Mouse (Mus musculus) gastrocnemius, adult 2 months (tissue): ENCODE data around the gene Rubcn. TPM values are rescaled to one million over a fixed set of nuclear protein-coding genes. Genes with fewer than 3 reads are reported as not detected.

ENCODE experiments used
- DNase-seq: peaks from one replicate; pipeline ENCODE4 v3.0.0; 2022
- H3K27ac ChIP-seq: fragments of 200-600 bp; 2 replicates; pipeline ENCODE4 v1.8.1; 2022; ENCODE audit warnings: mild to moderate bottlenecking
- H3K4me3 ChIP-seq: fragments of 200-600 bp; 2 replicates; pipeline ENCODE4 v1.8.1; 2022; ENCODE audit warnings: mild to moderate bottlenecking, moderate library complexity
- CTCF ChIP-seq: fragments of 200-600 bp; IDR thresholded peaks from 2 replicates; pipeline ENCODE4 v1.8.1; 2022; ENCODE audit warnings: antibody characterized with exemption, mild to moderate bottlenecking, moderate library complexity
- intact Hi-C: fragments of 180-260 bp; cut with DNase I; formaldehyde crosslinking; loops from one replicate; pipeline ENCODE4 v1.15.1; 2025
- total RNA-seq, 2 experiments: library from RNA; stranded (reverse); gene quantifications; 2 replicates each; pipeline ENCODE4 v1.2.3; 2021

Gene Rubcn
- total RNA-seq, 2 experiments from 2014 or later = 24.0 to 28.5 TPM

DNA sequence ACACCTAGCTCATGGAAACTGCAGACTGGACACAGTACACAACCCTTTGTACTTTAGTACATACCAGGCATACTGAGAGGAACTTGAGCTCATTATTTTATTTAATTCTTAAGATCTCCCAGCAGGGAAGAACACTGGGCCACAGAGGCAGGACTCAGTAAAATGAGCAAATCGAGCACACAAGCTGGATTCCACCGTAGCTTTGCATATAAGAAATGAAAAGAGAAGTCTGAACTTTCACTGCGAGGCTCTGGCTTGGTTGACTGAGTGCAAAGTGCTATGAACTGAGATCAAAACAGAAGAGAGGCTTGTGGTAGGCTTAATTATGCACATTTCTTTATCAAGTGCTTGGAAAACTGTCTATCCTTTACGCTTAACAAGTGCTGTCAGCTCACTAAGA, 12.2 kb downstream of the Rubcn start:
- Histone ChIP-seq H3K27ac (peak overlapping the region; percentile 62), H3K4me3 (0 out of 2 replicates have a peak overlapping the region, but pooled peaks have one; percentile 2)
- intact Hi-C loops = loop anchor here (5.0 kb wide), 1 partner anchor 48 kb away; no protein-coding TSS in a partner anchor
- no peak for TF ChIP-seq CTCF
- no peak for DNase-seq

DNA sequence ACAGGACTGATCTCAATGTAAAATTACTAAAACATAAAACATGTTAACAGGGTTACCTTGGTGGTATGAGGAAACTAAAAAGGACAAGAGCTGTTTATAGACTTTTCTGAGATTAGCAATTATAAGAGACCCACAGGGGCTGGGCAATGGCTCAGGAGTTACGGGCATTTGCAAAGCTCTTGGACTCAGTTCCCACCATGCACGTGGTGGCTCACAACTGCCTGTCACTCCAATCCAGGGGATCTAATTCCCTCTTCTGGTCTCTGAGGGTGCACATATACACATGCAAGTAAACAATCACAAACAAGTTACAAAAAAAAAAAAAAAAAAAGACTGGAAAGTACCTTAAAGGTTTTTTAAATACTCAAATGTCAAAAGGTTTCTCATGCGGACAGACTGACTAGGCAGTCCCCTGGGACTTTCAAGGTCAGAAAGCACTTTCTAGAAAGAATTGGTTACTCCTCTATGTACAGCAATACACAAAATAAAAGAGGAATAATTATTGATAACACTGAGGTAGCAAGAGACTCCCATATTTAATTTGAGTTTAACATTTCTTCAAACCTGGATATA, 15.7 kb downstream of the Rubcn start:
- intact Hi-C loops = no loop called here
- peak; percentile 49 for DNase-seq
- H3K27ac ChIP-seq = peak overlapping the region; percentile 76
- H3K4me3 ChIP-seq = no peak overlapping the region
- TF ChIP-seq CTCF = no peak

DNA sequence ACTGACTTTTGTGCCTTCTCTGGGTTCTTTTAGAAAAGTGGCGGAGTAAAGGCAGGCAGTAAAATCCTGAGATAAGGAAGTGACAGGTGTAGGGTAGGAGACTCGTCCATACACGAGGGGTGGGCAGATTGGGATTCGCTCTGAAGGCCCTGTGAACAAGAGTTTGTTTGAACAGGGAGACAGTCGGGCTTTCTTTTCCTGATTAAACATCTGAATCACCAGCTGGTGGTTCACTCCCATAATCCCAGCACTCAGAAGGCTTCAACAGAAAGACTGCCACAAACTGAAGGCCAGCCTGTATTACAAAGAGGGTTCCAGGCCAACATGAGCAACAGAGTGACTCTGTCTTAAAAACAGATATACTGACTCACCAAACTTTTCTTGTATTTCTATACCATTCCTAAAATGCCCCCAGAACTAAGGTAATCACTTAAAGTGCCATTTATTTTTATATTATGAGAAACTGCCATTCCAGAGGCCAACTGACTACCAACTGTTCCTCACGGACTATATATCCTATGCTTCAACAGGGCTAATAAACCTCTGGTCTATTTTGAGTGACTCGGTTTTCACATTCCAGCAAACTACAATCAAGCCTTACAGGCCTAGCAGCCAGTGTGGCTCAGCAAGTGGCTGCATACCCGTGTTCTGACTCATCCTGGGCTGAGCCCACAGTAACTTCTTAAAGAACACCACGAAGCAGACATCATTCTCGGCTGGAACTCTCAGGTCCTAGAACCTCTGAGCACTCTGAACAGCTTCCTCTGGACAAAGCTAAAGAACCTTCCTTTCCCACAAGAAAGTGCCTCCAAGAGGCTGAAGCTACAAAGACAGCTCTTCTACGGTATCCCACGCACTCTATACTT, 18.6 kb downstream of the Rubcn start:
- Histone ChIP-seq H3K27ac (peak overlapping the region; percentile 88), H3K4me3 (peak overlapping the region; percentile 39)
- TF ChIP-seq CTCF = no peak
- peak; percentile 60 for DNase-seq
- intact Hi-C loops = loop anchor here (5.0 kb wide), 1 partner anchor 37 kb away; no protein-coding TSS in a partner anchor

DNA sequence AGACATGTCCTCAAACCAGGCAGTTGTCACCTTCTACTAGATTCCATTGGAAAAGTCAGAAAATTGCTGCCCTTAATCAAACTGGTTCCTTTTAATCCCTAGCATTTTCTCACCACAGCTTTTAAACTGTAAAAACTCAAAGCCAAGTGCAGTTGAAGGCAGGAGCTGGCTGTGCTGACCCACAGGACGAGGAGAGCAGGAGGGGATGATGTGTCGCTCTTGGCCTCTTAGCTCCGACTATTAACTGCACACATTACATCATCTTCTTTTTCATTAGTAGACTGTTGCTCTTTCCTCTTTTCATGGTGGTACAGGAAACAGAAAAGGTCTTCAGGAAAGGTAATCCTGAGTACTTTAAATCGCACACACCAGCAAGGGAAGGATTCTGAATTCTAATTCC, 19.2 kb downstream of the Rubcn start:
- DNase-seq = peak; percentile 51
- peak overlapping the region; percentile 88 for H3K27ac ChIP-seq
- TF ChIP-seq CTCF = no peak
- peak overlapping the region; percentile 39 for H3K4me3 ChIP-seq
- intact Hi-C loops = loop anchor here (5.0 kb wide), 1 partner anchor 36 kb away; no protein-coding TSS in a partner anchor

DNA sequence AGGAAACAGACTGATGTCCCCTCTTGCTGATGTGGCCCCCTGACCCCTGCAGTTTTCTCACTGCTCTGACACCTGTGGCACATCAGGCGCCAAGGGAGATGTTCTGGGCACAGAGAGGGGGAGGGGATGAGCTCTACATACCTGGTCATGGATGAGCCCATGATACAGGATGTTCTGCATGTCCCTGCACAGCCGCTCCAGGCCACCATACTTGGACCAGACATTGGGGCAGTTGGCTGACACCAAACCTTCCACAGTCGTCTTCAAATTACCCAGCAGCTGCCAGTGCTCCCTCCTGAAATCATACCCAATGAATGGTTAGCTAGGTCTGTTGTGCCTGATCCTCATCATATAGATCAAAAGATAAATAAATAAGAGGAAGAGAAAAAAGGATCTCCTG, 20.8 kb downstream of the Rubcn start:
- peak overlapping the region; percentile 88 for H3K27ac ChIP-seq
- peak; percentile 81 for DNase-seq
- no peak for TF ChIP-seq CTCF
- no peak overlapping the region for H3K4me3 ChIP-seq
- intact Hi-C loops = loop anchor here (5.0 kb wide), 1 partner anchor 34 kb away; no protein-coding TSS in a partner anchor

DNA sequence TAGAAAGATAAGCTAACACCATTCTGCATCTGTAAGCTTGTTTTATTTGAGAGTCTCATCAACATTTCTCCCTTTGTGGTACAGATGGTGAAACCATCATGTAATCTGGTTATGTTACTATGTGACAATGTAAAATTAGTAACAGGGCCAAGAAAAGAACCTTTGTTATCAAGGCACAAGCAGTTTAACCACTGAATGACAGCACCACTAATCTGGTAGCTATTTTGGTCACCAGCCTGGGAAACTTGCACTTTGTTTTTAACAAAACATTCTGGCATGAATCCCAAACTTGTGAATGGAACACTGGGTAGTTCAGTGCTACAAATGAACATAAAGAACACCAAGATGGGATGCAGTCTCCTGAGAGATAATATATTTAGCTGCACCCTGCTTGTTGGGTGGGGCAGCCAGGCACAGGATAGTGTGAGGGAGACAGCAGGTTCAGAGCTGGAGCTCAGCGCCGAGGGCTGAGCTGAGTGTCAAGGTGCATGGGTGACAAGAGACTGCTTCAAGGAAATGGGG, 23.5 kb downstream of the Rubcn start:
- H3K27ac ChIP-seq = peak overlapping the region; percentile 83
- peak overlapping the region; percentile 3; the same call in 1 of the 2 replicates for H3K4me3 ChIP-seq
- intact Hi-C loops = no loop called here

DNA sequence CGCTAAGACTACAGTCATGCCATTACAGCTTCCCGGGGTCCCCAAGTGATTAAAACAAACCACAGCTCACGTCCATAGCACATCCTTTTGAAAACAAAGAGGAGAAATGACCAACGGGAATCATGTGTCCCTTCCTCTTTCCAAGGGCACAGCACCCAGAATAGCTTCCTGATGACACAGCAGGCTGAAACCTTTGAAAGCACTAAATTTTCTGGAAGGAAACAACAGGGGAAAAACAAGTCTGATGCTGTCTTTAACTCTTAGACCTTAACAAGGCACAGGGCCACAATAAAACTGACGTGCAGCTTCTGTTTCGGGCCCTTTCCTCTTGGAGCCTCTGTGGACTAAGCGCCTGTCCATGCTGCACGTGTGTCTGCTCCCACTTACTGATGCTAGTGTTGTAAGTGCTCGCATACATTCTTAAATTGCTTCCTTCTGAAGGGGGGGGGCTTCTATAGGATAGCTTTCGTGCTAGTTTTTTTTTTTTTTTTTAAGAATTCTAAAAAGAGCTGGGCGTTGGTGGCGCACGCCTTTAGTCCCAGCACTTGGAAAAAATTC, 24.0 kb downstream of the Rubcn start:
- H3K4me3 ChIP-seq = peak overlapping the region; percentile 14; the same call in 1 of the 2 replicates
- intact Hi-C loops = no loop called here
- DNase-seq = no peak
- no peak for TF ChIP-seq CTCF
- H3K27ac ChIP-seq = peak overlapping the region; percentile 83

More for the DNA sequence above, 23.5 kb downstream of the Rubcn start:
- no peak for TF ChIP-seq CTCF
- DNase-seq = no peak

DNA sequence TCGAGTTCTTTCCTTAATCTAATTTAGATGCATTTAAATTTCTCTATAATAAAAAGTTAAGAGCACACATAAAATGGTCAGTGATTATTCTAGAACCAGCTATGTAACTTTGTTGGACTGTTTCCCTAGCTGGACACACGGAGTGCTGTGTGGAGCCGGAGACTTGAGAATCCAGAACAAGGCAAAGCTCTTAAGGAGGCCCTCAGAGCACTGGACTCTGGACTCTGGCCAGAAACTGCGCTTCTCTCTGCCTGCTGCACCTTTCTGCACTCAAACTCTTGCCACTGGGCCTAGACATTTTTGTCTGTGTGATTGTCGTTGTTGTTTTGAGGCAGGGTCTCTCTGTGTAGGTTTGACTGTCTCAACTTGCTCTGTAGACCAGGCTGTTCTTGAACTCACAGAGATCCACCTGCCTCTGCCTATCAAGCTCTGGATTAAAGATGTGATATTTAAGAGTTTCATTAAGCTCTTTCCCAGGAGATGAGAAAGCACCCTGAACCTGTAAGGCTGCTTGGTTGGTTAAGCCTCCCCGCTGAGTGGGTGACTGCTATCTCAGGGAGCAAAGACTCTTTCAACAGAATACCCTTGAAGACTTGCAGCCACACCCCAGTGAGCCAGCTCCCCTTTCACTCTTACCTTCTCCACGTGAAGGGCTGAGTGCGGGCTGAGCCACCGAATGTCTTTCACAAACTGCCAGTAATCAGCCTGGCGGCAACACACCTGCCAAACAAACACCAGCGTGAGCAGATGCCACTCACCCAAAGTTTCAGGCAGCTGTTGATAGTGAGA, 28.3 kb downstream of the Rubcn start:
- H3K4me3 ChIP-seq = no peak overlapping the region
- intact Hi-C loops = no loop called here
- H3K27ac ChIP-seq = no peak overlapping the region
- peak; percentile 12 for DNase-seq
- no peak for TF ChIP-seq CTCF

DNA sequence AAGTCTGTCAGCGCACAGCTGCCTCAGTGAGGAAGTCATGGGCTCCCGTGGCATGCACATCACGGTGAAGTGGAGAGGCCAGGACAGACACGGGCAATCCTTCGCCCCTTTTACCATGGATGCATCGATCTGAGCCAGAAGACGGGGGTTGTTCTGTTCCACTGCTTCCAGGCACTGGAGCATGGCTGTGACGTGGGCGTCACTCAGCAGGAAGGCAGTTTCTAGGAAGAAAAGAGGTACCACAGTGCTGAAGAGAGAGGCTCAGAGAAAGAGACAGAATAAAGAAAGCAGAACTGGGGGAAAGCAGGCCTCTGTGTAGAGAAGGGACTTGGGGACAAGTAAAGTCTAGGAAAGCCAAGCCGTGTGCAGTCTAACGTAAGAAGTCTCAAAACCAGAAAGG, 30.5 kb downstream of the Rubcn start:
- no peak for TF ChIP-seq CTCF
- intact Hi-C loops = no loop called here
- Histone ChIP-seq H3K4me3 (no peak overlapping the region), H3K27ac (no peak overlapping the region)
- DNase-seq = peak; percentile 9

DNA sequence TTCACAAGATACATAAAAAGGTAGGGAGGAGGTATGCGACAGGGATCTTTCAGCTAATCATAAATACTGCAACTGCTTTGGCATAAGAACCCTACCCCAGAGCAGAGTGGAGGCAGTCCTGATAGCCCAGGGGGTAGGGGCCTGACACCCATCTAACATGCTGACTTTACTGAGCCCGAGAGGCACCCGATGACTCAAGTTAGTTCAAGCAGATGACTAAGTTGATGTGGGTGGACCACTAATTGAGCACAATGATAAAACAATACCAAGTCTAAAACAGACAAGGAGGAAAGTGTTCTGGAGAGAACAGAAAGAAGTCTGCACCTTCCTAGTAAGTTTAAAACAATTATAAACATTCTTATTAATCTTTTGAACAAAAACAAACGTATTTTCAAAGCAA, 46.1 kb downstream of the Rubcn start:
- TF ChIP-seq CTCF = no peak
- no peak overlapping the region for H3K27ac ChIP-seq
- no peak overlapping the region for H3K4me3 ChIP-seq
- intact Hi-C loops = no loop called here
- DNase-seq = peak; percentile 5

DNA sequence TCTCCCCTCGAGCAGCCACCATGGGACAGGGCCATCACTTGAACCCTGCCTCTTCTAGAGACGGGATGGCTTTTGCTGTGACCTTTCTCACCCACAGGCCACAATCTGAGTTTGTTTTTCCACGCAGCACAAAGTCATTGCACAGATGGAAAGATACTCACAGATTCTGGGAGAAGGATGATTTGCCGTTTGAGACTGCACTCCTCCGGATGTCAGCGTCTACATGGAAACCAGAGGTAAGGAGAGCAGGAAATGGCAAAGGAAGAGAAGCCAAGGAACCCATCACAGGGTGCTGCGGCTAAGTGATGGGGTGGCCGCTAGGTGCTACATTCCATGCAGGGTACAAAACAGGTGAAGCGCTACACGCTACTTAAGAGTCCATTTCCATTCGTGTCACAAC, 48.5 kb downstream of the Rubcn start:
- no peak for DNase-seq
- no peak for TF ChIP-seq CTCF
- intact Hi-C loops = no loop called here
- Histone ChIP-seq H3K27ac (no peak overlapping the region), H3K4me3 (no peak overlapping the region)

DNA sequence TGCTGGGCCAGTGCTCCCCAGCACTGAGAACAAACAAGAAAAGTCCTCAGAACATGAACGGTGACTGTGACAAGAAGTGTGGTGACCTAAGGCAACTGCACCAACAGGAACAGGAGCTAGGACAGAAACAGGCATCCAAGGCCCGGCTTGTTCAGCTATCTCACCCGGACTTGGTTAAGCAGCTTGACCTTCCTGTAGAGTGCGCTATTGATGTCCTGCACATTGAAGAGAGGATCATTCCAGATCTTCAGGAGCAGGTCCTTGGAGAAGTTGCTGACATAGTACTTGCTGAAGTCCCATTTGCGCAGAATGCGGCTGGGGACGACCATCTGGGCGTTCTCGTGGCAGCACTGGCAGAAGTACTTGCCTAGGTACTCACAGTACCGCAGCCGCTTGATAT, 51.0 kb downstream of the Rubcn start:
- DNase-seq = no peak
- Histone ChIP-seq H3K4me3 (no peak overlapping the region), H3K27ac (no peak overlapping the region)
- intact Hi-C loops = no loop called here
- TF ChIP-seq CTCF = peak; percentile 50
